ENCODE assay signal across 7 mouse cellular contexts in the genomic region with DNA sequence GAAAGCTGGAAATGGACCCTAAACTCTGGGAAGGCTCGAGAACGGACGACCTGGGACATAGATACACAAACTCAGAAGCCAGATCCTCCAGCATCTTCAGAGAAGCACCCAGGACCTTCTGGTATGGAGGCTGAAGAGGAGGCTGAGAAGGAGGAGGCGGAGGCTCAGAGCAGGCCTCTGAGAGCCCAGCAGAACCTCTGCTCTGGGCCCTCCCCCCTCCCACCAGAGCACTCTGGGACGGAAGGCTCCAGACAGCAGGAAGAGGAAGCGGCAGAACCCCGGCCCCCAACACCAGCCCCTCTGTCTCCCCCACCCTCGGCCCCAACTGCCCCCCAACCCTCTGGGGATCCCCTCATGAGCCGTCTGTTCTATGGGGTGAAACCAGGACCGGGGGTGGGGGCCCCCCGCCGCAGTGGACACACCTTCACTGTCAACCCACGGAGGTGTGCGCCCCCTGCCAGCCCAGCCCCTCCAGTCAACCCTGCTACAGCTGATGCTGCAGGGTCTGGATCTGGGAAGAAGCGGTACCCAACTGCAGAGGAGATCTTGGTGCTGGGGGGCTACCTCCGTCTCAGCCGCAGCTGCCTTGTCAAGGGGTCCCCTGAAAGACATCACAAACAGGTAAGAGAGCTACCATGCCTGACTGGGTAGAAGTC. TPM values are rescaled to one million over a fixed set of nuclear protein-coding genes. Genes with fewer than 3 reads are reported as not detected.
DNase-seq lines count a peak whose midpoint lies in the region; ATAC-seq and TF ChIP-seq lines count a peak whose summit lies in the region.

No protein-coding gene starts in this region.

- H3K9ac ChIP-seq in heart, adult 2 months (ENCODE audit: low read depth, low read length): peak overlapping the region; percentile 91
- peak overlapping the region; percentile 78 for H3K9ac ChIP-seq in kidney, postnatal 0 days (ENCODE audit: low read depth, low read length)
- peak overlapping the region; percentile 85 for H3K9ac ChIP-seq in stomach, embryonic 16.5 days (ENCODE audit: low read length)

- peaks cover 17% of the 10 kb centered on the region; the same call in 1 of the 2 replicates for H3K27me3 ChIP-seq in G1E (ENCODE audit: insufficient read depth, low read length)
- no peaks in the 10 kb centered on the region for H3K27me3 ChIP-seq in heart, adult 2 months (ENCODE audit: control insufficient read depth, insufficient read depth, low read length)
- no peaks in the 10 kb centered on the region for H3K27me3 ChIP-seq in kidney, postnatal 0 days (ENCODE audit: insufficient read depth, low read length)
- no peaks in the 10 kb centered on the region for H3K27me3 ChIP-seq in stomach, embryonic 16.5 days (ENCODE audit: control insufficient read depth, insufficient read depth, low read length)

- H3K4me2 ChIP-seq in kidney, postnatal 0 days (ENCODE audit: low read length): peak overlapping the region; percentile 94
- H3K4me2 ChIP-seq in stomach, embryonic 16.5 days (ENCODE audit: low read depth, low read length): peak overlapping the region; percentile 90

- WGBS in heart, adult 2 months: 19% methylated on average over 13 of the region's 17 CpGs
- 27% methylated on average over 15 of the region's 17 CpGs for WGBS in kidney, postnatal 0 days
- 24% methylated on average over 14 of the region's 17 CpGs for WGBS in stomach, embryonic 16.5 days

- DNase-seq in CD4-positive helper T cell, adult 2 months (ENCODE audit: low read depth, low spot score): peak; percentile 80
- DNase-seq in G1E (ENCODE audit: low spot score): peak; percentile 58
- DNase-seq in heart, adult 2 months: peak; percentile 59 to 73
- DNase-seq in kidney, postnatal 0 days (ENCODE audit: low spot score): no peak
- peak; percentile 62 to 69 for DNase-seq in lung, postnatal 4 days
- no peak for DNase-seq in right cerebral cortex, adult 2 months (ENCODE audit: low spot score in 2 of 2)

- H3K4me1 ChIP-seq in G1E (ENCODE audit: insufficient read depth, low read depth, low read length): peaks cover 94% of the 10 kb centered on the region
- peaks cover 12% of the 10 kb centered on the region for H3K4me1 ChIP-seq in heart, adult 2 months (ENCODE audit: control insufficient read depth, insufficient read depth, low read length)
- peaks cover 28% of the 10 kb centered on the region for H3K4me1 ChIP-seq in kidney, postnatal 0 days (replicated peaks; ENCODE audit: insufficient read depth, low read length)
- peaks cover 54% of the 10 kb centered on the region for H3K4me1 ChIP-seq in stomach, embryonic 16.5 days (ENCODE audit: control insufficient read depth, insufficient read depth, low read length)

- no peak for ATAC-seq in G1E (ENCODE audit: extremely low read depth, insufficient number of reproducible peaks, low FRiP score, poor library complexity, severe bottlenecking)
- ATAC-seq in kidney, postnatal 0 days (replicated peaks; ENCODE audit: low FRiP score, low read depth): no peak
- ATAC-seq in stomach, embryonic 16.5 days (ENCODE audit: insufficient read depth, low FRiP score): no peak

- H3K4me3 ChIP-seq in G1E (ENCODE audit: low read depth, low read length): peak overlapping the region; percentile 74
- peak overlapping the region; percentile 61 for H3K4me3 ChIP-seq in heart, adult 2 months
- H3K4me3 ChIP-seq in kidney, postnatal 0 days (replicated peaks; ENCODE audit: low read depth, low read length): peak overlapping the region; percentile 61
- H3K4me3 ChIP-seq in stomach, embryonic 16.5 days (replicated peaks; ENCODE audit: low read length): peak overlapping the region; percentile 74

- TF ChIP-seq EP300 in heart, adult 2 months (IDR thresholded peaks at IDR 0.05; ENCODE audit: insufficient read depth, low read depth, low read length): no peak

- peaks cover 37% of the 10 kb centered on the region for H3K36me3 ChIP-seq in G1E (replicated peaks)
- peaks cover 3% of the 10 kb centered on the region; the same call in 1 of the 2 replicates for H3K36me3 ChIP-seq in heart, adult 2 months (ENCODE audit: control insufficient read depth, insufficient read depth, low read length)
- no peaks in the 10 kb centered on the region for H3K36me3 ChIP-seq in kidney, postnatal 0 days (ENCODE audit: insufficient read depth, low read length)
- peaks cover 6% of the 10 kb centered on the region; the same call in 1 of the 2 replicates for H3K36me3 ChIP-seq in stomach, embryonic 16.5 days (ENCODE audit: control insufficient read depth, insufficient read depth, low read length)

- TF ChIP-seq CTCF in G1E (IDR thresholded peaks at IDR 0.05; ENCODE audit: low read depth, low read length): no peak
- TF ChIP-seq CTCF in heart, adult 2 months (IDR thresholded peaks at IDR 0.05): no peak
- no peak for TF ChIP-seq CTCF in kidney, postnatal 0 days (IDR thresholded peaks at IDR 0.05; ENCODE audit: low read depth)

- H3K79me2 ChIP-seq in heart, adult 2 months (replicated peaks; ENCODE audit: control insufficient read depth, insufficient read depth, low read length): no peaks in the 10 kb centered on the region

- peaks cover 4% of the 10 kb centered on the region; the same call in 1 of the 2 replicates for H3K9me3 ChIP-seq in G1E (replicated peaks)
- no peaks in the 10 kb centered on the region for H3K9me3 ChIP-seq in kidney, postnatal 0 days (replicated peaks; ENCODE audit: low read length)
- H3K9me3 ChIP-seq in stomach, embryonic 16.5 days (replicated peaks; ENCODE audit: control insufficient read depth, low read length): peaks cover 5% of the 10 kb centered on the region; the same call in 1 of the 2 replicates

- TF ChIP-seq POLR2A in heart, adult 2 months (IDR thresholded peaks at IDR 0.05; ENCODE audit: insufficient read depth, low read depth, low read length): no peak; the same call in 1 of the 2 replicates

- intact Hi-C loops in heart, adult 2 months (cut with DNase I): no loop called here

- H3K27ac ChIP-seq in heart, adult 2 months: peak overlapping the region; percentile 98
- H3K27ac ChIP-seq in kidney, postnatal 0 days: peak overlapping the region; percentile 96
- peak overlapping the region; percentile 99 for H3K27ac ChIP-seq in stomach, embryonic 16.5 days (ENCODE audit: low read length)

RNA-seq across cellular contexts. Expression of gene Ppp1r18, which starts 2.9 kb away (rescaled TPM):
- total RNA-seq in G1E (2014; fragmentation: Nextera tagmentation): 61.9 and 73.7 TPM in 2 replicates
- 31.1 and 33.1 TPM in 2 replicates for total RNA-seq in G1E (2017)
- 87.9 and 103 TPM in 2 replicates for polyA plus RNA-seq in G1E (2012)
- 10 to 100 TPM; 12.8 to 18.6 TPM for total RNA-seq in heart, adult 2 months (2021)
- polyA plus RNA-seq in heart, adult 2 months (2012; rRNA removed): 18.9 and 21.3 TPM in 2 replicates
- polyA plus RNA-seq in kidney, postnatal 0 days (2015; fragmentation: Nextera tagmentation; extraction: Ambion mirVana): 16.2 and 17.2 TPM in 2 replicates
- 20.1 and 20.2 TPM in 2 replicates for polyA plus RNA-seq in stomach, embryonic 16.5 days (2015; fragmentation: Nextera tagmentation; extraction: Ambion mirVana)

RNA-seq across cellular contexts. Expression of gene Nrm, which starts 7.2 kb away (rescaled TPM):
- total RNA-seq in G1E (2014; fragmentation: Nextera tagmentation) (39.9 and 59.9 TPM in 2 replicates), G1E (2017) (51.0 and 53.3 TPM in 2 replicates)
- polyA plus RNA-seq in G1E (2012): 23.4 and 33.1 TPM in 2 replicates
- 1 to 10 TPM; 1.8 TPM for total RNA-seq in heart, adult 2 months (2021)
- 5.3 and 5.6 TPM in 2 replicates for polyA plus RNA-seq in heart, adult 2 months (2012; rRNA removed)
- polyA plus RNA-seq in kidney, postnatal 0 days (2015; fragmentation: Nextera tagmentation; extraction: Ambion mirVana): 36.9 and 44.6 TPM in 2 replicates
- 48.9 and 51.5 TPM in 2 replicates for polyA plus RNA-seq in stomach, embryonic 16.5 days (2015; fragmentation: Nextera tagmentation; extraction: Ambion mirVana)

RNA-seq across cellular contexts. Expression of gene Dhx16, which starts 11.3 kb away (rescaled TPM):
- total RNA-seq in G1E (2014; fragmentation: Nextera tagmentation) (48.8 and 56.3 TPM in 2 replicates), G1E (2017) (76.8 and 81.1 TPM in 2 replicates)
- polyA plus RNA-seq in G1E (2012): 73.6 and 77.5 TPM in 2 replicates
- 10 to 100 TPM; 19.3 to 20.3 TPM for total RNA-seq in heart, adult 2 months (2021)
- 27.7 and 38.0 TPM in 2 replicates for polyA plus RNA-seq in heart, adult 2 months (2012; rRNA removed)
- polyA plus RNA-seq in kidney, postnatal 0 days (2015; fragmentation: Nextera tagmentation; extraction: Ambion mirVana): 29.2 and 33.3 TPM in 2 replicates
- 33.8 and 44.1 TPM in 2 replicates for polyA plus RNA-seq in stomach, embryonic 16.5 days (2015; fragmentation: Nextera tagmentation; extraction: Ambion mirVana)

RNA-seq across cellular contexts. Expression of gene Mdc1, which starts 27.0 kb away (rescaled TPM):
- total RNA-seq in G1E (2014; fragmentation: Nextera tagmentation) (197 and 209 TPM in 2 replicates), G1E (2017) (10.8 and 15.8 TPM in 2 replicates)
- 18.2 and 29.7 TPM in 2 replicates for polyA plus RNA-seq in G1E (2012)
- 10 to 100 TPM; 13.2 to 13.3 TPM for total RNA-seq in heart, adult 2 months (2021)
- polyA plus RNA-seq in heart, adult 2 months (2012; rRNA removed): 4.2 and 8.3 TPM in 2 replicates
- polyA plus RNA-seq in kidney, postnatal 0 days (2015; fragmentation: Nextera tagmentation; extraction: Ambion mirVana): 5.4 and 5.6 TPM in 2 replicates
- 11.7 and 16.2 TPM in 2 replicates for polyA plus RNA-seq in stomach, embryonic 16.5 days (2015; fragmentation: Nextera tagmentation; extraction: Ambion mirVana)

RNA-seq across cellular contexts. Expression of gene 2310061I04Rik, which starts 28.9 kb away (rescaled TPM):
- total RNA-seq in G1E (2014; fragmentation: Nextera tagmentation) (32.7 and 45.0 TPM in 2 replicates), G1E (2017) (3.1 and 3.3 TPM in 2 replicates)
- polyA plus RNA-seq in G1E (2012): 163 and 185 TPM in 2 replicates
- 100 to 1,000 TPM in 1 of 2 experiments, 10 to 100 TPM in 1; 99.4 to 116 TPM for total RNA-seq in heart, adult 2 months (2021)
- polyA plus RNA-seq in heart, adult 2 months (2012; rRNA removed): 164 and 176 TPM in 2 replicates
- polyA plus RNA-seq in kidney, postnatal 0 days (2015; fragmentation: Nextera tagmentation; extraction: Ambion mirVana): 36.6 and 39.1 TPM in 2 replicates
- 19.1 and 22.9 TPM in 2 replicates for polyA plus RNA-seq in stomach, embryonic 16.5 days (2015; fragmentation: Nextera tagmentation; extraction: Ambion mirVana)

Comparison
In these comparisons a context has a peak if more than half of its experiments do, and no peak if none do; other contexts are left out.
1. DNase-seq: peak in CD4-positive helper T cell, adult 2 months (single experiment), G1E (single experiment), heart, adult 2 months (2 of 2) and lung, postnatal 4 days (2 of 2); none in kidney, postnatal 0 days (single experiment) and right cerebral cortex, adult 2 months (0 of 2).
2. Peak in every context shown above with its lines, with median percentiles within 50 percentile points of each other: H3K4me3 ChIP-seq, H3K27ac ChIP-seq and H3K9ac ChIP-seq.